Mouse (Mus musculus) cerebellum, postnatal 4 days (tissue): ENCODE results near the gene Sln.

Source experiments
- DNase-seq, 2 experiments: peaks; one replicate each; pipeline ENCODE4 v3.0.0; 2022; ENCODE audit warnings: low spot score in 2 of 2, mixed read lengths in 1 of 2

Sln gene

DNA sequence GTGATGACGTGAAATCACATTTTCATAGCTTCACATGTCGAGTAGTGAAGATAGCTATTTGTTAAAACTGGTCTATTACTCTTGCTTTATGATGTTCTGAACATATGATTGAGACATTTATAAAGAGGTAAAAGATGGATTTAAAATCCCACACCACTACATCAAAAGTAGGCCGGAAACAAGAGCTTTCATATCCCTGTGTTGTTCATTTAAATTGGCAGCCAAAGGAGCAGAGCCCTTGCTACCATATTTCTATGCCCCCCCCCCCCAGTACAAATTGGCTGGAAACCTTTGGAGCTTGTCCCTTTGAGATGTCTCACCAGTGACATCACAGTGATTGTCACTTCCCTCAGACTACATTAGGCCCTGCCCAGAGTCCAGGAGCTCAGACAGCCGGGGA lies at the start of gene Sln:
Sln (plus strand) TSS at position 301 of the 400 bp plus-strand sequence.
- DNase-seq, result no peak

DNA sequence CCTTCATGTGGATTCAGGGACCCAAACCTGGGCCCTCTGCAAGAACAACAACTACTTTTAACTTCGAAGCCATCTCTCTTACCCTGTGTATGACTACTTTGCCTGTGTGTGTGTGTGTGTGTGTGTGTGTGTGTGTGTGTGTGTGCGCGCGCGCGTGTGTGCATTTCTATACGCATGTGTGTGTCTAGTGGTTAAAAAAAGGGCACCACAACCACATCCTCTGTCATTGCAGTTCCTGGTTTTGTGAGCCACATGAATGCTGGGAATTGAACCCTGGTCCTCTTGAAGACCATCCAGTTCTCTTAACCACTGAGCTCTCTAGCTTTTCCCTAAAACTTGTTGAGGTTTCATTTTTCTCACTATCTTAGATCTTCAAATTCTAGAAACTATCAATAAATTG lies 47.0 kb upstream of the Sln start:
- DNase-seq, result no peak

DNA sequence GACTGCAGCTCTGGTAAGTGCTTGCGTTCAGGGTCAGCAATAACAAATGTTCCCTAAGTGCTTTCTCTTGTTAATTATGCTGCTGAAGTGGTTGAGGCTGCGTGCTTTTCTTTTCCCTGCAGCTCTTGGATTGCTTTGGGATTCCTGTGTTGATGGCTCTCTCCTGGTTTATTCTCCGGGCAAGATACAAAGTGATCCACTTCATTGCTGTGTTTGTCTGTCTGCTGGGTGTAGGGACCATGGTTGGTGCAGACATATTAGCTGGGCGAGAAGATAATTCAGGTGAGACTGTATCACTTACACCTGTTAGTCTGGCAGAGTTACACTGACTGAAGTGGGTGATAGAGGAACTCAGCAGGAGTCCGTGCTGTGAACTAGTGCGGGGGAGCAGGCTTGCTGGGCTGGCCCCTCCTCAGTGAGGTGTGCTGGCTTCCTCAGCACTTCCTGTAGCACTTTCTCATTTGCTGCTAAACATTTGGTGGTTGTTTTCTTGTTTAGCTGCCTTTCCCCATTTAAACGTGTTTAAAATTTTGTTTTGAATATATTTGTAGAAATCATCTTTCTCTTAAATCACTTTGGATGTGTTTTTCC lies 43.4 kb upstream of the Sln start:
- DNase-seq, result no peak

DNA sequence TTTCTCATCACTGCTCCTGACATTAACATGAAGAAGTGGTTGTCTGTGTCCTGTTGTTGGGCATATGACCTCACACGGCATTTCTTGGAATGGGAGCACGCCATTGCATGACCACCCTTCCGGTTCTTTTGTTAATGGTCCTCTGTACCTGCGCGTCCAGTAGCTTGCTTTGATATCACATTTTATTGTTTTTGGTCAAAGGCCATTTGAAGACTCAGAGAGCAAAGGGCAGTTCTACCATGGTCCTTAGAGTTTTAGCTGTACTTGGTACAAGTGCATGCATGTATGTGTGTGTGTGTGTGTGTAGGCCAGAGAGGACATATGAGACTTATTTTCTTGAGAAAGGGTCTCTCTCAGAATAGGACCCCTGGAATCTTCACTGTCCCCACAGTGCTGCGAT lies 36.5 kb upstream of the Sln start:
- DNase-seq, result no peak

DNA sequence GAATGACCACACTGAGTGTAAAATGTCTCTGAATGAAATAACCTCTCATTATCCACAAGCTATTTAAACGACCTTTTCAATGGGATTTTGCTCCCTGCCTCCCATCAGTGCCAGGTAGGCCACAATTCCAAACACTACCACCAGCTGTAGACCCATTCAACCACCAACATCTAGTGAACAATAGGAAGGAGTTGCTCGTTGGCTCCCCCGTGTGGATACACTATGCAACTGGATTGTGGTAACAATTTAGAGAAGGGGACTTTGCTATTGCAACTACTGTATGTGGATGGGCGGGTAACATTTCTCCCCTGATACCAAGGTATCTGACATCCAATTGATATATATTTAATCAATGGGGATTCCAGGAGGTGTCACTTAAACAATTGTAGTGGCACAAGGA lies 31.2 kb upstream of the Sln start:
- peak; percentile 46 to 62 for DNase-seq

DNA sequence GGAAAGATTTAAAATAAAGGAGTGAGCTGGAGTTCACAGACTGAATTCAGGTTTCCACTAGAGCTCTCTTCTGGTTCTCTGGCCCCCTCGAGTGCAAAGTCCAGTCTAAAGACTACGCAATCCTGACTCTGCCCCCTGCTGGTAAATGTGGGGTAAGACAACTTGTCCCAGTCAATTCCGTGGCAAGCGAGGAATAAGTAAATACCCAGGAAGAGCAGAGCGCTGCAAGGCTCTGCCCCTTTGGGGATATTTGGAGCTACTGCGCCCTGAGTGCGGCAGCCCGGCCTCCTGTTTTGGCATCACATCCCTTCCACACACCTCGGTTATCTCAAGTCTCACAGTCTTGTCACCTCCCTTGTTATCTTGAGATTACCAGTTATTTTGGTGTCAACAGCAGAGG lies 24.6 kb upstream of the Sln start:
- DNase-seq, result peak in 1 of 2 experiments; percentile 5

DNA sequence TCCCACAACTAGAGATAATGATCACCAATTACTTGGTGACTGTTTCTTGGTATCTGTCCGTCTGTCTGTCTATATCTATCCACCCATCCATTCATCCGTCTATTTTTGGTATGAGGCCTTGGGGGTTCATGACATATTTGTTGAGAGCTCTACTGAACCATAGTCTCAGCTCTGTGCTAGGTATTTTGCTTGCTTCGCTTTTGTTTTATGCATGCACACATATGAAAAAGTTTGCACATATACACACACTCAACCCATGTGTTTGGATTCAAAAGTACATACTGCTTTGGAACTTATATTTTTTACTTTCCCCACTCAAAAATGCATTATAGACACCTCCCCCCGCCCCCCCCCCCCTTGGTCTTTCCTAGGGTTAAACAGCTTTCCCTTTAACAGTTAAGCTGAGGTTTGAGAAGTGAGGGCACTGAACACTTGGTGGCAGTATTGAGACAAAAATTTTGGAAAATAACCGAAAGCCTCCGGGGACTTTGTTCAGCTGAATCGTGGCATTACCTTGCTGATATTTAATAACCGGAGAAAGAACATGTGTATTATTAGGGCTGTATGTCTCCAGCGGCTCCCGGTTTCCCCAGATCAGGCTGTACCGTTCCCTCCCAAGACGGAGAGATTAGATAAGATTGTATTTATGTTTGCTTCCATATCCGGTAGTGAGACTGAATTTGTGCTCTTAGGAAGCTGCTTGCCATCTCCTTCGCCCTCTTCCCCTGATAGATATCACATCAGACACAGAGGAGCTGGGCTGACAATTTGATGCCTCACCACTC lies 20.7 kb upstream of the Sln start:
- DNase-seq, result peak; percentile 25 to 52

DNA sequence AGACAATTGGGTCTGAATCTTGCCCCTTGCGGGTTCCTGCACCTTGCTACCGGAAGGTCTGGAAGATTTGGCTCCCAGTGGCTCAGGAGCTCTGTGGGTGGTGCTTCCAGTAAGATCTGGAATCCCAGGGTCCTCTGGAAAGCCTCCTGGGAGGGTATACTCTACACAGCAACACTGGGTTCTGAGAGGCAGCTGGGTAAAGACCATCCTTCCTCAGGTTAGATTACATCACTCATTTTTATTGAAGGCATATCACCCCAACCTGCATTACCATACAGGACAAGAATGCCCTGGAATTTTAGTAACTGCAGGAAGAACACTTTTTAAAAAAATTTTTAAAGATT lies 20.1 kb upstream of the Sln start:
- peak in 1 of 2 experiments; percentile 14 for DNase-seq

DNA sequence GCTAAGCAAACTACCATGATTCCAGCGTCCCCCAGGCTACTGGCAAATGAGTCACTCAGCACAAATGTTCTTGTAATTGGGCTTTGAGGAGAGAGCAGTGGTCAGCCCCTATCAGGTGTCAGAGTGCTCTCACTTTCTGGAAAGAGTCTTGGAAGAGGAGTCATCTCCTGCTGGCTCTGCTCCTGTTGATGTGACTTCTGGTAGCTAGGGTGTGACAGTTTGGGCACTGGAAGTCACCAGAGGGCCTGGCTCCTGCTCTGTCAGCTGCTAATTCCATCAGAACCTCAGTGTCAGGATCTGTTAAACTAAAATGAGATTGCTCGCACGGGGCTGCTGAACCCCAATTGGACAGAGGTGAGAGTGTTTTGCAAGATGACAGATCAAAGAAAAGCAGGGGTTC lies 14.9 kb upstream of the Sln start:
- DNase-seq, result no peak

DNA sequence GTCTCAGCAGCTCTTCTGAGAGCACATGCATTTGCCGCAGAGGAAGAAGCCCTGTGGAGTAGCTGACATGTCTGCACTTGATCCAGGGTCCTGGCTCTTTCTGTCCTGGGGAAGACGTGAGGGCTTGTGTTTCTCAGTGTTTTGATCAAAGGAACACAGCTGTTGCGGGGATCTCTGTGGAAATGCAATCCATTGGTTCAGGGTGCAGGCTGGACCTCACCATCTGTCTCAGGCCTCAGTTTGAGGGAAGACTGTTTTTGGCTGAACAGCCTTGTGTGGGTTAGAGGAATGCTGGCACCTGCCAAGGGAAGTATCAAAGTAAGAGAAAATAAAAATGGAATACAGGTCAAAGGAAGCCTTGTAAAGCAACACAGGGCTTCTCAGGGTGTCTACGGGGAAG lies 14.0 kb upstream of the Sln start:
- no peak for DNase-seq

DNA sequence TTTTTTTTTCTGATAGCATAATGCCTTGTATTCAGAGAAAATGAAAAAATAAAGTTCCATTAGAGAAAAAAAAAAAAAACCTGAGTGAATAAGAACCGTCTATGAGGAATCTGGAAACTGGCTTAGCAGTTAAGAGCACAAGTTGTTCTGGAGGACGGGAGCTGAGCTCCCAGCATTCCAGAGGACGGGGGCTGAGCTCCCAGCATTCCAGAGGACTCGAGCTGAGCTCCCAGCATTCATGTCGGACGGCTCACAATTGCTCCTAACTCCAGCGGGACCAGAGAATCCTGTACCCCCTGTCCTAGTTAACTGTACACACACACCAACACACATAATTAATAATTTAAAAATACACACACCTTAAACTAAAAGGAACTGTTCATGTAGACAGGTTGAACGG lies 11.1 kb upstream of the Sln start:
- DNase-seq, result no peak

DNA sequence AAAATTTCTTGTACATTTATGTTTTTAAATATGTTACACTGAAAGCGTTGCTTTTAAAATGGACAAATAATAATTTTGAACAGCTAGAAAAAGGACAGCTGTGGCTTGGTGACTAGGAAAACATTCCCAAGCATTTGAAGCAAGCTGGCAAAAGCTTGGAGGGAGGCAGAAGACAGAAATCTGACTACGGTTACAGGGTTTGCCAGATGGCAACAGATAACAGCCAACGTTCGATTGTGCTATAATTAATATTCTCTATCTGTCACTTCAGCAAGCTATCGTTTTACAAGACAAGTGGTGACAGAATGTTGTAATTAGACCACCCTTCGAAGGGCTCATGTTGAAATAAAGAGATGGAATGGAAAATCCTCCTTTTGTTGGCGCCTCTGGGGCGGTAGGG lies 1.4 kb upstream of the Sln start:
- DNase-seq, result no peak

DNA sequence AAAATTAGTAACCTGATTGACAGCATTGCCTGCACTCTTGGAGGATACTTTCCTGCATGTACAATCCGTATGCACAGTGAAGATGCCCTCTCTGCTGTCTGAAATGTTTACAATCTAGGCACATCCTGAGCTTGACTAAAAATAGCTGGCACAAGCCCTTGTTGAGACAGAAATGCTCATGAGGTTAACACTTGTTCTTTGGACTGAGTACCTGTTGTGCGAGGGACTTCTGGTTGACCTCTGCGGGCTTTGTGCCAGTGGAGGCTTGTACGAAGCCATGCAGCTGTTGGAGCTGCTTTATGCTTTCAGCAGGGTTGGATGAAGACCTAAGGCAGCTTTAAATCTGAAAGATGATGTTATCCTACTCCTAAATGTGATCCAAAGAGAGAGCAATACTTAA lies 2.2 kb downstream of the Sln start:
- no peak for DNase-seq

DNA sequence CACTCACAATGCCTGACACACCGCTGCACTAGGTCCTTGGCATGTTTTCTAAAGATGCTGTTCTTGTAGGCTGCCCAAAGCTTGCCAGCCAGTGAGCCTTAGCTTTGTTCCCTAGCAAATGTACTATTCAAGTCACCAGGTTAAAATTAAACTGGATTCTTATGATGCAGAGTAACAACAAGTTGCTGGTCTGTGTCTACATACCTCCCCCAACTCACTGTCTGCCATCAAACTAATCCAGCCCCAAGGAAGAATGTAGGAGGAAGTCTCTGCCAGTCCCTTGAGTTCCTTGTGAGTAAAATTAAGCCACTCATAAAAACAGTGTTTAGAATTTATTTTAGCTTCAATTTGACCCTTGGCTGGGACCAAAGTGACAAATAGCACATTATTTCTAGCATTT lies 3.7 kb downstream of the Sln start:
- no peak for DNase-seq

DNA sequence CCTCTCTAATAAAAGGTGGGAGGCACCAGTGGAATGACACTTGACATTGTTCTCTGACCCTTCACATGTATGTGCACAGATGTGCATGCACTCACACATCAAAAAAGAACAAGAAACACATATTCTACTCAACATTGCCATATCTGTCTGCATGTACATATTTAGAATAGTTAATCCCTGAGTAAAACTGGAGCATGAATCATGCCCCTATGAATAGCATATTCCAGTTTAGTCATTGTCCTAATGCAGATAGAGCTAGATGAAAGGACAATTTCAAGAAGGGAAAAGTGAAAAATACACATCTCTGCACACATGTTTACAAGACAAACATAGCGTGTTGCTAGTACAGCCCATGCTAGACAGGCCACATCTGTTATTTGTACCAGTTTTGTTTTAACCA lies 4.6 kb downstream of the Sln start:
- no peak for DNase-seq

DNA sequence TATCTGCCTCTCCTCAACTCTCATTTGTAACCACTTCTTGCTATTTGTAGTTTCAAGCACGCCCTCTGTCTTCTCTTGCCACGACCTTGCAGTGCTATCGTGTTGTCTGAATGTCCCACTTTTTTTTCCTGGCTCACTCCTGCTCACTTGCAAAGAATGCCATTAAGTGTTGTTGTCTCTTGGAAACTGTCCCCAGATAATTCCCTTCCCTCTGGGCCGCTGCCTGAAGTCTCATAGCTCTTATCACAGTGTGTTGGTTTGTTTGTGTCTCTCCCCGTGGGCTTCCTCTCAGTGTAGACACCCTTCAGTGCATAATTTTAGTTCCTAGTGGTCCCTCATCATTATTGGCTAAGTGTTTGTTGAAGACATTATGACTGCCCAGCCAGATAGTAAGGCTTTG lies 7.9 kb downstream of the Sln start:
- no peak for DNase-seq

DNA sequence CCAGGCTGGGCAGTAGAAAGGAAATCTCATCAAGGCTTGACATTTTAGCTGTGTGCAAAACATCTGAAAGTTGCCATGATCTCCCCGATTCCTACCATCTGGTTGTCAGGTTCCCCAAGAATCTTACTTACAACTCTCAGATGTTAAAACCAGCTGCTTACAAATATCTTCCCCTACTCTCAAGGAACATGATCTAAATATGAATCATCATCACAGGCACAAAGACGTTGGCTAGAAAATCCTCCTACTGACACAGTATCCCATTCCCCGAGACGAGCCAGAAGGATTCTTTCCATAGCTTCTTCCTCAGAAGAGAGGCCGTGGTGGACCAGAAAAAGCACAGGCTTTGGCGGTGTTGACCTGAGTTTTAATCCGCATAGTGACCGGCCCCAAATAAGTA lies 23.3 kb downstream of the Sln start:
- DNase-seq, result no peak

DNA sequence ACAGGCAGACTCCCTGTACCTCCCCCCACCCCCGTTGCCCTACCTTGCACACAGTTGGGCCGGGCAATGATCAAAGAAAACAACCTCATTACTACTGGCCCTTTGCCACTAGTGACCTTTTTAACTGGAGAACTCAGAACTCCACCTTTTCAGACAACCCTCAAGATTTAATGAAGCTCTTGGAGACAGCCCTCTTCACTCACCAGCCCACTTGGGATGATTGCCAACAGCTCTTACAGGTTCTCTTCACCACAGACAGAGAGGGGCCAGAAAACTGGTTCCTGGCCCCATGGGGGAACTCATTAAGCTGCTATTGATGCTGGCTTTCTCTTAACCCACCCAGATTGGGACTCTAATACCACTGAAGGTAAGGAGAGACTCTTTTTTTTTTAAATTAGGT lies 27.5 kb downstream of the Sln start:
- no peak for DNase-seq

DNA sequence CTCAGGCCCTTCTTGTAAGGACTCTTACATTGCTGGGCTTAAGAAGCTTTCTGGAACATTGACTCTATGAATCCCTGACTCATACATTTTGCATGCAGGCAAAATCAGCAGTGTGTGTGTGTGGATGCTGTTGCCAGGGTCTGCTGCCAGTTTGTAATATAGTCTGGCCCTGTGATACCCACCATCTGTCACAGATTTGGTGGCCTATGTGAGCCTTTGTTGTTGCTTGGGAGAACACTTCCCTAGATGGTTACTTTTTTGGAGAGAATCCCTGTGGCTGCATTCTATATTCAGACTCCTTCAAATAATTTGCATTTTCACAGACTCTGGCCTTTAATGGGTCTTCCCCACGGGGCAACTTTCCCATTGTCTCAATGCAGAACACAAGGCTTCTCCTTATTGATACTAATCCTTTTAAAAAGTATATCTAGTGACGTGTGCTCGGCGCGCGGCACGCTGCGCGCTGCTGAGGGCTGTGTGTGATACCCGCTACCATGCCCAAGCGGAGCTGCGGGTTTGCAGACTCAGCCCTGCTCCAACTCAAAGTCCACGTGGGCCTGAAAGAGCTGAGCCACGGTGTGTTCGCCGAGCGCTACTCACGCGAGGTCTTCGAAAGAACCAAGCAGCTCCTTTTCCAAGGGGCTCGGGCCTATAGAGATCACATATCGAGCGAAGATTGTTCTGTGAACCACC lies 33.8 kb downstream of the Sln start:
- no peak for DNase-seq

DNA sequence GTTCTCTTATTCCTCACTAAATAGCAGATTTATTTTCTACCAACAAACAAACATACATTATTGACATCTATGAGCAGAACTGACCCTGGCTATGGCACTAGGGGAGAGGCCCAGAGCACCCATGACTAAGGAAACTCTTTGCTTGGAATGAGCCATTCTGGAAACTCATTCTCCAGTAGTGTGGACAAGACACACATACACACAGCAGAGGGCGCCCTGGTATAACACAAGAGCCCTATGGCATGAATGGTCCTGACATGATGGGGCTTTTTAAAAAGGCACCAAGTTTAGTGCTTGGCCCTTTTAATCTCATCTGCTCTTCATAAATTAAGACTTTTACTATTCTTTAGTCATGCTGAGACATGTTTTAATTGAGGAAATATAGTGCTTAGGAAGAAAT lies 40.1 kb downstream of the Sln start:
- DNase-seq, result peak; percentile 47 to 69

DNA sequence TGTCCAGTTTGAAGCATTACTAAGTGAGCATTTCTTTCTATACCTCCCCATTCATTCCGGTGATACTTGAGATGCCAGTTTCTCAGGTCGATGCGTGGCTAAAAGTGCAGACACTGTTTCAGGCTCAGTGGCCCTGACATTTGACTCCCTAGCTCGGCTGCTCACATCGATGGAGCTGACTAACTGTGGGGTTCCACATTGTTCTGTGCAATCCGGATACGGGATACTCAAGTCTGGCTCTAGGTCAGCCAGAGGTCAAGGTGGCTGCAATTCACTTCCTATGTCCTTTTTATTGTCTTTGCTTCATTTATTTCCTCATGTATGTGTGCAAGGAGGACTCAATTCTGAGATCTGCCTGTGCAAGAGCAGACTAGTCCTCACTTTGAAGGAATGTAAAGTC lies 45.9 kb downstream of the Sln start:
- DNase-seq, result no peak

DNA sequence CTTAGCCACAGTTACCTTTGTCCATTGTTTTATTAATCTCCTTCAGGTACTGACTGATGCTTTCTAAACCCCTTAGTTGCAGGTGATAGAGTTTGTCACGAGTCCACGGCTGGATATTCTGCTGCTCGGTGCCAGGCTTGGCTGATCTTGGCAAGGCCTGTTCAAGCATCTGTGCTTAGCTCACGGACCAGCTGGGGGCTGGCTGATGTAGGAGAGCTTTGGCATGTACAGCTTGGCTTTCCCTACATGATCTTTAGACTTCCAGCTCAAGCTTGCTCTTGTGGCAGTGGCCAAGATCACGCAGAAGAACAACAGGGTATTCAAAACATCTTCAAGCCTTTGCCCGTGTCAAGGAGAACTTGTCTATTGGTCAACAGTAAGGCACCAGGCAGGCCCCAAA lies 49.9 kb downstream of the Sln start:
- peak in 1 of 2 experiments; percentile 49 for DNase-seq

DNA sequence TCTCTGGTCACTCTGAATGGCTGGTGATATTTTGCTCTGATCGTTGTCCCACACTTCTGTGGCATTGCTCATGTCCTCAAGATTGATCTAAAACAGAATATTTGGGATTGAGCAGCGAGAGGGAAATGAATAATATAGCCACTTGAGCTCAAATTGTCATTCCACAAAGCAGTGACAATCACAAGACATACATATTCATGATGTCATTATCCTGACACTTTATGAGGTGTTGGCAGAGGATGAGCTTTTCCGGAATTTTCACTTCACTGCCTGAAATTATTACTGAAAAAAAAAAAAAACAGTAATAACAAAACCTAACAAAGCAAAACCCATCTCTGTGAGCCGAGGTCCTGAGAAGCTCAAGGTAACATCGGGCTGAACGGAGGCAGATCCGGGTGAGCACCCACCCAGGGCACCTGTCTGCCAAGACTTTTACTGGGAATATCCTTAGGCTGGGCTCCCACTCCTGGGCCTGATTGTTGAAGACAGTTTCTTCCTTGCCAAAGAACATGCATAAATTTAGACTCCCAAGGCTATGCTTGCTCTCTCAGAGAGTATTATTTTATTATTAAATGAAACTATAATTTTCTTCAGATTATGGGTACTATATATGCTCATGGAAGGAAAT lies 53.4 kb downstream of the Sln start:
- no peak for DNase-seq
